Mouse (Mus musculus): ENCODE measurements around the gene Pakap.

Gene Pakap

DNA sequence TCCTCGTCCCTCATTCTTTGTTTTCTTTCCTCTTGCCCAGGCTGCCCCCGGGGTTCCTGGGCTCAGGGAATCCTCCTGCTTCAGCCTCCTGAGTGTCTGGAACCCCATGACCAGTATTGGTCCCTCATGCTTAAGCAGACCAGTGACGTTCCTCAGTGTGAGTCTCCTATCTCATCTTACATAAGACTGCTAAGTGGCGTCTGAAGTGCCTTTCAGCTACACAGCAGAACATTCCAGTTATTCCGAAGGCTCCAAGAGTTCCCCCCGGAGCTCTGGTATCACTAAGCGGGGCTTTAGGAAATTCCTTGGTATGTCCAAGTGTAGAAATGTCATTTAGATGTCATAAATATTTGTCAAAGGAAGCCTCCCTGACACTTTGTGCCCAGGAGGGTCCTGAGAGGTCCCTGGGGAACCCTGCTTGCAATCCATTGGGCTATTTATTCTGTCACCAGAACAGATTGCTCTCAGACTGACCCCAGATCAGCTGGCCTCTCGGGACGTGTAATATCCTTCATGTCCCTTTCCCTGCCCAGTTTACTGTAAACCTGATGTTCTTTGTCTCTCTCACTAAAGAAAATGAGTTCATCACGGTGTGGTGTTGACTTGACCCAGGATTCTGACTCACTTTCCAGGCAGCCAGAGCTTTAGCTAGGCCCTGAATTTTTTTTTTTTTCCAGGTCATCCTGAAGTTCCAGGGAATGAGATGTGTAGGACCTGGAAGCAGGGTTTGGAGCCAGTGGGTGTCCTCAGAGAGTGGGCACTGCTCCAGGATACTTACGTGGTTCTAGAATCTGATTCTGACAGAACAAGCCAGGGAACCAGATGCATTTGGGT is 274.7 kb downstream of the Pakap start:
- 78% methylated on average over 11 of the region's 11 CpGs for WGBS

DNA sequence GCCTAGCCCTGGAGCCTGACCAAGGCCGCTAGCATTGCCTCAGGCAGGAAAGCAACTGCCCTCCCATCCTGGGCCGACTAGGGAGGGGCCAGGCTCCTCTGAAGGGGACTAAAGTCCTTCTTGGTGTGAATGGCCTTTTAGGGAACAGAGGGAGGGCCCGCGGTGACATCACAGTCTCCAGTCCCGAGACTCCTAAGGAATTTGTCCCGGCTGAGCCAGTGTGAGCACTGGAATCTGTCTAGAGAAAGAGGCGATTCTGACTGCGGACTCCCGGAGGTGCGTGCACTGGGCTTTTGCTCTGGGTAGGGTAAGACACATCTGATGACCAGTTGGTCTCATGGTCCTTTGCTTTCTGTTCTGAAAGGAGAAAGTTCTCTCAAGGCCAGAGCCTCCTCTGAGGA is 277.1 kb downstream of the Pakap start:
- WGBS = 44% methylated on average over 10 of the region's 10 CpGs

DNA sequence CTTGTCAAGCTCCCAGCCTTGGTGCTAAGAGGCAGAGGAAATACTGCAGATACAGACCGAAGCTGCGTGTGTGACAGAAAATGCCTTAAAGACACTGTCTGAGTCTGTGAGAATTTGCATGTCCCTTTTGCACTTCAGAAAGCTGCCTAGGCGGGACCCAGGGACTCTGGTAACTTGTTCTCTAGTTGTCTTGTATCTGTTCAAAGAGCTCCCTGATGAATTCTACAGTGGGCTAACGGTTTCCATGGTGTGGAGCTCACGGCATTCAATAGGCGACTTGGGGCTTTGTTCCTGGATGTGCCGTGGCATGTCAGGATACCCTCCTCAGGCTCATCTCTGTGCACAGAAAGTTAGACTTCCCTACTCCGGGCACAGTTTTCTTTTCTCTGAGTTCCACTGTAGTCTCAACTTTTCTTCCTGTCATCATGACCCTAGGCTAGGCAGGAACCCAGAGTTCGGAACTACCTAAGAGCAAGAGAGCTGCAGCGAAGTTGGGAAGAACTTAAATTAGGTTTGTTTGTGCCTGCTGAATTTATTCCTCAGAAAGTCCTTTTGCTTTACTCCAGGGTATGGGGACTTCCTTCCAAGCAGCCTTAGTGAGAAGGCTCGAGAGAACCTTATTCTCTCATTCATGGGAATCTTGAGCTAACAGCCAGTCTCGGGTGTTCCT is 277.7 kb downstream of the Pakap start:
- 61% methylated on average over 12 of the region's 12 CpGs for WGBS

DNA sequence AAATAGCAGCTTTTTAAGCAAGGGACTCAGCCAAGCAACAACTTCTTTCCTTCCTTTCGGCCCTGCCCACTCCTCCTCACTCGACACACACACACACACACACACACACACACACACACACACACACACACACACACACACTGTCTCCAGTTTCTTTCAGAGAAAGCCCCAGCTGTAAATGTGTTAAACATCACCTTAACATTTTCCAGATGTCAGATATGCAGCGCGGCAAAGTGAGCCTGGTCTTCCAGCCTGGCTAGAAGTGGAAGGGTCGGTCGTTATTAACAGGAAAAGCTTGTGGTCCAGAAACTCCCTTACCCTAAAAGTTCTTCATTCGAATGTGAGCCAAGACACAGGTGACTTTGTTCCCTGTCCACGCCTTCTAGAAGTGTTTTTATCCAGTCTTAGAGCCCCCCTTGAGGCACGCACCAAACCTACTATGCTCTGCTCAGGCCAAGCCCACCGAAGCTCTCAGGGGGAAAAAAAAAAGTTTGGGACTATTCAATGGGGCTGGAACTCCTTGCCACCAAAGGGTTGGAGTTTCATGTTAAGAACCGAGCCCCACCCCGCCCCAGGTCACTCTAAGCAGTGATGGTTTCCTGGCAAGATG is 278.5 kb downstream of the Pakap start:
- WGBS = 66% methylated on average over 12 of the region's 12 CpGs

DNA sequence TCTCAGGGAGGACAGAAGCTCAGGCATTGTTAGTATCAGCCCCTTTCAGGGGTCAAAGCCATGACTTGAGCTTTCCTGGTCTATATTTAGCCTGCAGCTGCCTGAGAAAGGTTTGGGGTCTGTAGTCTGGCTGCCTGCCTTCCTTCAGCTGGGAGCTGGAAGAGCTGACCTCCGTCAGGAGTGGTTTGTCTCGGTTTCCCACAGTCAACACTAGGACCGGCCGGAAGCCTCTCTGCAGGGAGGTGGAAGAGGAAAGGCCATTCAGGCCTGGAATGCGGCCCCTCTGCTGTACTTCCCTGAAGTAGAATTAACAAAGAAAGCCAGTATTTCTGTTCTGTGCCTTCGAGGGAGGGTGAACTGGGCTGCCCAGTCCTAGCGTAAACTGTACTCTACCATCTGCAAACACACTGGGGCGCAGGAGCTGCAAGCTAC is 279.0 kb downstream of the Pakap start:
- 53% methylated on average over 8 of the region's 8 CpGs for WGBS

DNA sequence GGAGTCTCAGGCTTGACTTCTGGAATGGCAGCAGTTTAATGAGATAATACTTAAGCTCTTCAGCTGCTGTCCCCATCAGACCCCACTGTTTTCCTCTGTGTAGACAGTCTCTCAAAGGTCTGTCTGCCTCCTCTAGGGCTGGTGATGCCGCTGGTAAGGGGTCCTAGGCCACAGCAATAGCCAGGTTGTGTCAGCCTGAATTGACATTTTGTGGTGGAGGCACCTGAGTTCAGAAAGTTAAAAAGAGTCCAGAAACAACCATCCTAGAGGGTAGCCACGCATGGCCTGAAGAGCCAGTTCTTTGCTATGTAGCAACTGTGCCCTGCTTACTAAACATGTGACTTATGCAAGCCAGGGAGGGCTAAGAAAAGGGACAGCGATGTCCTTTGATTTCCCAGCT is 279.7 kb downstream of the Pakap start:
- 76% methylated on average over 3 of the region's 3 CpGs for WGBS

DNA sequence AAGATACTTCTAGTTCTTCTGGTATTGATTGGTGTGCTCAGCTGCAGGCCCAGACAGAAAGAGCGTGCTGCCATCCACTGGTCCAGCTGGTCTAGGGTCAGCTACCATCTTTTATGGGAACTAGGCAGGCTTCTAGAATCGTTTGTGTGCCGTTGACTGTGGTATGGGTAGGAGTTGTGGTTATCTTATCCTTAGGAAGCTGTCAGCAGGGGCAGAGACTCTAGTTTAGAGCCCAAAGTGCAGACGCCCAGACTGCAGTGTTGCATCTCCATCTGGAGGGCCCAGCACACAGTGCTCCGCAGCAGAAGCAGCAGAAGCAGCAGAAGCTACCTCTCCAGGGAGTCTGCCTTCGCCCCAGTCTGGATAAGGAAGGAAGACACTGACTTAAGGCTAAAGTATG is 281.5 kb downstream of the Pakap start:
- WGBS = 68% methylated on average over 6 of the region's 6 CpGs

DNA sequence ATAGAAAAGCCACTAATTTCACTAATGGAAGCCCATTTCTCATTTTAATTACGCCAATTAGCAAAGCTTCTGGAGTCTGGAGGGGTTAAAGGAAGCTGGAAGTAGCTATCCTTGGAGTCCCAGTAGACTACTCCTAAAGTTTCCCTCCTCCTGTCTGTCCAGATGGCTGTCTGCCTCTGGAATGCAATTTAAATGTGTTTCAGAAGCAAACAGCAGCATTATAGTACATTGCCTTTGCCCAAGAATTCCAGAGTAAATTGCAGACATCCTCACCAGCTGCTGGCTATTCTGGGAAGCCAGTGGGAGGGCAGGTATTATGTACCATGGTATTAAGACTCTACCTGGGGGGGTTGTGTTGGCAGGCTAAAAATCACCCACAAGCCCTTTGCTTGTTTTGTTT is 283.8 kb downstream of the Pakap start:
- 79% methylated on average over 1 of the region's 1 CpGs for WGBS

DNA sequence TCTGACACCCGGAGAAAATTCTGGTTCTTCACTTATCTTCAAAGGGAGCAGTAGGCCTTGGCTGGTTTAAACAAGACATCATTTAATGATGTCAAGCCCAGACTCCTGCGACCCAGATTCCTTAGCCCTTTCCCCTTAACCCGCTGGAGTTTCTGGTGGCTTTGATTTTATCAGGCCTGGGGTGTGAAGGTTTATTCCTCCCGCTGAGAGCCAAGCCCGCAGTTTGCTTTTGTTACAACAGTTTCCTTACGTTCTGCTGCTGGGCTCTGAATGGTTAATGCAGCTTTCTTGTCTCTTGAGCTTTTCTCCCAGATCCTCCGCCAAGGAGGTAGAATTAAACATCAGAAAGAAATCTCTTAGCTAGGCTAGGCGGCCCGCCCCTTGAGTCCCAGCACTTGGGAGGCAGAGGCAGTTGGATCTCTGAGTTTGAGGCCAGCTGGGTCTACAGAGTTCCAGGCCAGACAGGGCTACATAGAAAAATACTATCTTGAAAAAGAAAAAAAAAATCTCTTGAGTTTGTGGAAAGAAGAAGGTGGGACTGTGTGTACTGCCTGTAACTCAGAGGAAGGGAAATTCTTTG is 284.6 kb downstream of the Pakap start:
- WGBS = 62% methylated on average over 9 of the region's 9 CpGs

DNA sequence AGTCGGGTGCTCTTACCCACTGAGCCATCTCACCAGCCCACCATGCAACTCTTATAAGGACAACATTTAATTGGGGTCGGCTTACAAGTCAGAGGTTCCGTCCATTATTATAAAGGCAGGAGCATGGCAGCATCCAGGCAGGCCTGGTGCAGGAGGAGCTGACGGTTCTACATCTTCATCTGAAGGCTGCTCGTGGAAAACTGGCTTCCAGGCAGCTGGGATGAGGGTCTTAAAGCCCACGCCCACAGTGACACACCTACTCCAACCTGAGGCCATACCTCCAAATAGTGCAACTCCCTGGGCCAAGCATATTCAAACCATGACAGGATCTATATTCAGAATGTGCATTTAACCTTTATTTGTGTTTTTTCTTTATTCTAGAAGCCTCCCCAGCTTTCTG is 286.2 kb downstream of the Pakap start:
- WGBS = 90% methylated on average over 6 of the region's 6 CpGs

DNA sequence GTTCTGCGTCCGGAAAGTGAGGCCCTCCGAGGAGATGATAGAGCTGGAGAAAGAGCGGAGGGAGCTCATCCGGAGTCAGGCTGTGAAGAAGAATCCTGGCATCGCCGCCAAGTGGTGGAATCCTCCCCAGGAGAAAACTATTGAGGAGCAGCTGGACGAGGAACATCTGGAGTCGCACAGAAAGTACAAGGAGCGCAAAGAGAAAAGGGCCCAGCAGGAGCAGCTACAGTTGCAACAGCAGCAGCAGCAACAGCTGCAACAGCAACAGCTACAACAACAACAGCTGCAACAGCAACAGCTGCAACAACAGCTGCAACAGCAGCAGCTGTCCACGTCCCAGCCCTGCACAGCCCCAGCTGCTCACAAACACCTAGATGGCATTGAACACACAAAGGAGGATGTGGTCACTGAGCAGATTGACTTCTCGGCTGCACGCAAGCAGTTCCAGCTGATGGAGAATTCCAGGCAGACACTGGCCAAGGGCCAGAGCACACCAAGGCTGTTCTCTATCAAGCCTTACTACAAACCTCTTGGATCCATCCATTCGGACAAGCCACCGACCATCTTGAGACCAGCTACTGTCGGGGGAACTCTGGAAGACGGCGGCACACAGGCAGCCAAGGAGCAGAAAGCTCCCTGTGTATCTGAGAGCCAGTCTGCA is 287.4 kb downstream of the Pakap start:
- 86% methylated on average over 18 of the region's 18 CpGs for WGBS

DNA sequence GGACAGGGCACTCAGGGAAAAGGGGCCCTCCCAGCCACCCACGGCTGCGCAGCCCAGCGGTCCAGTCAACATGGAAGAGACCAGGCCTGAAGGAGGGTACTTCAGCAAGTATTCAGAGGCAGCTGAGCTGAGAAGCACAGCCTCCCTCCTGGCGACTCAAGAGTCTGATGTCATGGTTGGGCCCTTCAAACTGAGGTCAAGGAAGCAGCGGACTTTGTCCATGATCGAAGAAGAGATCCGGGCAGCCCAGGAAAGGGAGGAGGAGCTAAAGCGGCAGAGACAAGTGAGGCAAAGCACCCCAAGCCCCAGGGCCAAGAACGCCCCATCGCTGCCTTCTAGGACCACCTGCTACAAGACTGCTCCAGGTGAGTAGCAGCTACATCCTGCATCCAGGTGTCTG is 288.7 kb downstream of the Pakap start:
- WGBS = 92% methylated on average over 10 of the region's 10 CpGs

DNA sequence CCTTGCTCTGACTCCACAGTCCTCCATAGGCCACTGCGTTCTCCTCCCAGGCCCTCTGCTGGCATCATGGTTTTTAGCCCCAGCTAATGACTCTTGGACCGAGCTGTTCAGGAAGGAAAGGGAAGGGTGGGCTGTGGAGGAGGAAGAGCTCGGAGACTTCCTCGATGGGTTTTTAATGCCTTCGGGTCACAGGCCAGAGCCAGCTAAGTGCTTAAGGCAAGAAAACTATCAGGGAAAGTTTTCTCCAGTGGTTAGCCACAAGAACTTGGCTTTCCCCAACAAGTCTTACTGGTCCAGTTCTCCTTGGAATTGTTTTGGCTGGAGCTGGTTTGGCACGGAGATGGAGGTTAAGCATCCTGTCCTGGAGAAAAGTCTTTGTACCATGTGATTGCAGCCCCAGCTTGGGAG is 292.2 kb downstream of the Pakap start:
- 80% methylated on average over 6 of the region's 6 CpGs for WGBS

DNA sequence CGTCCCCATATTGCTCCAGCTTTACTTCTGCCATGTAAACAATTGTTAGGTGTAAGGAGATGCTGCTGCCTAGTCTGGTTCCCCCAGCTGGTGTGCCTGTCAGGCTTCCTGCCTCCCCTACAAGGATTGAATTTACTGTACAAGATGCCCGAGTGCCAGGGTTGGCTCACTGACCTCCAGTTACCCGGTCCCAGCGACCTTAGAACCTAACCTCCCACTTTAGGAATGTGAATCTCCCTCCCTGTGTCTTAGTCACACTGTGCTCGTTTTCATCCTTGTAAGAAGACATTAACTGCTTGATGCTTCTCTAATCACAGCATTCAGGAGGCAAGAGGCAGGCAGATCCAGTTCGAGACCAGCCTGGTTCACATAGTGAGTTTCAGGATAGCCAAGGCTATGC is 293.2 kb downstream of the Pakap start:
- 80% methylated on average over 6 of the region's 6 CpGs for WGBS

DNA sequence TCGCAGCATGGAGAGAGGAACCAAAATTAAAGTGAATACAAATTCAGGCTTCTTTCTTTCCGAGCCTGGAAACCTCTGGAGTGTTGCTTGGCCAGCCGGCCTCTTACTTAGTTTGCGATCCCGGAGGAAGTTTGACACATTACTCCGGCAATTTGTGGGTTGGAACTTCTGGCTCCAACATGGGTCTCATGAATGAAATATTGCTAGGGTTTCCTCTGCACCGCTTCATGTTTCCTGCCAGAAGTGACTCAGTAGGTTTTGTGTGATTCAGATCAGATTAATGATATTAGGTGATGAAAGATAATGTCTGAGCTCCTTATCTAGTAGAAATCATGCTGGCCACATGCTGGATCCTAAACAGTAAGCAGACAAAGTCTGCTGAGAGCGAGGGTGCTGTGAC is 293.9 kb downstream of the Pakap start:
- WGBS = 64% methylated on average over 8 of the region's 8 CpGs

DNA sequence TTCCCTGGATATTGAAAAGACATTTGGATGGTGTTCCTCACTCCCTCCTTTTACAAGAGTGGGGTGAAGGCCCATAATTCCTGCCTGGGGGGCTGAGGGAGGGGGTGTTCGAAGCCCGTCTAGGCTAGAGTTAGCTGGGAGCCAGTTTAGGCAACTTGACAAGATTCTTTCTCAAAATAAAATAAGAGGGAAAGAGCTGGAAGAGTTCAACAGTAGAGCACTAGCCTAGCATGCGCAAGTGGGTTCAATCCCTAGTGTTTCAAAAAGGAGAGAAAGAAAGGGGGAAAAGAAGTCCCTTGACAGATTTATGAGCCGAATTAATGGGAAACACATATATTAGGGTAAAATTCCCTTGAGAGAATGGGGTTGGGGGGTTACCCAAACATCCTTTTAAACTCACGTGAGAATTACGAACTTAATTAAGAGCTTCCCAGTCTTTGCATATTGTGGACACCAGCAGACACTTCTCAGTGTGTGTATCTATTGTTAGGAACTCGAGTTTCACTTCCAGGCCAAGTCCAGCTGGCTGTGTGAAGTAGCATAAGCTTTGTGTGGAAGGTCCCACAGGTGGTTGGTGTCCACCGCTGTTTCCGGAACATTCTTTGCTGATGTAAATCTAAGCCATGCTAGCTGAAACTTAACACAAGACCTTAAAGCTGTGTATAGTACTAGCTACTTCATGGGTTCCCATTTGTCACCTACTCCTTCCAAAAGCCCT is 294.4 kb downstream of the Pakap start:
- WGBS = 65% methylated on average over 9 of the region's 9 CpGs

DNA sequence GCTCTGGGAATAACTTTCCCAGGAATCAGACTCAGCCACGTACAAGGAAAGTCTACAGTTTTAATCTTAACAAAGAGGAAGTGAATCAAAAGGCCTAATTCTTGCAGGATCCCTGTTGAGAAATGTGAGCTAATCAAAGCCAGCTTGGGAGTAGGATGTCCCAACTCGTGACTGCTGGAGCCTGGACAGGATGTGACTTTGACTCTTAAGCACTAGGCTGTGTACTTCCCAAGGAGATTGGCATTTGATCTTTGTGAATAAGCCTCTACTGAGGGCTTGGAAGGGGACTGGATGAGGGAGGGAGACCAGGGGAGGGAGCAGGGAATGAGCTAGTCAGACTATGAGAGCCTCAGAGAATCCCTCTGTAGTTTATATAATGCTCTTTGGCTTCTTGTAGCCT is 298.1 kb downstream of the Pakap start:
- WGBS = 18% methylated on average over 2 of the region's 2 CpGs

DNA sequence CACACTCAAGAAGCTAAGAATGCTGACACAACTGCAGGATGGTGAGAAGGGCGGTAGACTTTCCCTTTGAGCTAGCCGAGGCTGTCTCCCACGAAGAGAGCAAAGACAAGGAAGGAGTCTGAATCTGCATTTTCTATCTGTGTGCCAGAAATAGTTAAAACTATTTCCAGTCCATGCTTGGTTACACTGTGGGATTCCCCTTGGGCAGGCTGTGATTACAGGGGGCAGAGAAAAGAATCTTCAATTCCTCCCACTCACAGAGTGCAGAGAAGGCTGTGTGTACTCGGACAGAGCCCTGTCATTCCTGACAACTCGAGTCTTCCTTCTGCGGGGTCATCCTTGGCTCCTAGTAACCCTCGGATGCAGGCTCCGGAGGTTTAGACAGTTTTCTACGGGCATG is 299.0 kb downstream of the Pakap start:
- 13% methylated on average over 9 of the region's 9 CpGs for WGBS

DNA sequence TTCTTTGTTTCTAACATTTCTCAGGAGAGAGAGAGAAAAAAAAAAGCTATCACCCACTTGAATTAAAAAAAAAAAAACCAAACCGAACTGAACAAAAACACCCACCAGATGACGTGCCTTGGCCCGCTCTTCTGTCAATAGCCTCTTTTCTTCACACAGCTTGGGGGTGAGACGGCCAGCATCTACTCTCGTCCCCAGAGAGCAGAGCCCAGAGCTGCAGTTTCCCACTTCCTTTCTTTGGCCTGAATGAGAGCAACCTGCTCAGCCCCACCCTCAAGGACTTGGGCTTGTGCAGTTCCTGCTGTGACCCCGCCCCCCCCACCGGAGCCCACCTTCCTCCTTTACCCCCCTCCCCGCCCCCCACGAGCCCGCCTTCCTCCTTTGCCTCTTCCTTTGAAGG is 299.5 kb downstream of the Pakap start:
- 28% methylated on average over 10 of the region's 10 CpGs for WGBS

DNA sequence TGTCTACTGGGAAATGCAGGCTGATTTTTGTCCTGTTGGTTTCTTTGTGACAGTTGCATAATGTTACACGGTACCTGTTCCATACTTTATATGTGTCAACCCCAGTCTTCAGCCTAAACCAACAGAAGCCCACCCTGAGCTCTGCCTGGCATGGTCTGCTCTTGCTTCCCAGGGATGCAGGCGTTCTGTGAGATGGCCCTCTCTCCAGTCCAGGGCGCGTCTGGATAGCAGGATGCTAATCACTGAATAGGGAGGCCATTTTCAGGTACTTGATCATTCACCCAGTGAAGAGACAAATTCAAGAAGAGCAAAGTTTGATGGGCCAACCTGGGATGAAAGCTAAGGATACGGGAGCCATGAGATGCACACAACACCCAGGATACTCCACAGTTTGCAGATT is 311.2 kb downstream of the Pakap start:
- WGBS = 91% methylated on average over 5 of the region's 5 CpGs

DNA sequence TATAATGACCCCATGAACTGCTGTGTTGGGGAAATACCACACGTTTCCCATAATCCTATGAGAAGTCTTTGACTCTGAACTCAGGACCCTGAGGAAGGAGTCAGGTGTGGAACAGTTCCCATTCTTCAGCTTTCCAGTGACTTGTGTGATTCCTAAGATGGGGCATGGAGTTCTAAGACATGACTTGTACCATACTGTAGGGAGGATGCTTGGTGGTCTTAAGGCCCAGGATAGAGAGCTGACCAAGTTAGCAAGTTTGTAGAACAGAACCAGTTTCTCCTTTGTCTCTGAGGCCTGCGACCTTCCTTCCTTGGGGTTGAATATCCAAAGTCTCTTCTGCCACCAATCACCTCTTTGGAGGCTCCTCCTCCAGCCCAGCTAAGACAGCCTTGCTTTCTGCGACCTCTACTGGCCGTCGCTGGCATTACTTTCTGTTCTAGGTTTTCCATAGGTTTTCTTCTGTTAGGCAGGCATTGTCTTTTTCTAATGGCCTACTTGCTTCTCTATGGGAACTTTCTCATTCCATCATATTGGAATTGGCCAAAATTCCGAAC is 311.9 kb downstream of the Pakap start:
- WGBS = 21% methylated on average over 6 of the region's 6 CpGs
